Mouse (Mus musculus): ENCODE results near the gene Os9.
A peak's percentile ranks its signal among the peaks of the same experiment; 100 is the strongest.
"Not testable (repeated sequence)": the region's sequence is repeated elsewhere in the genome, so short reads cannot be mapped to it uniquely, and the experiment has no call there.

The Os9 gene

GRCm38 (mm10) chr10:127121066-127121477, at the start of gene Os9:
Gene Os9 (minus strand): TSS chr10:127121131.
- DNase-seq = peak; percentile 98

- no peak for DNase-seq
Measured at GRCm38 (mm10) chr10:127170002-127170401, 49.1 kb upstream of the Os9 start.

- no peak for DNase-seq
Measured at GRCm38 (mm10) chr10:127167614-127168192, 46.8 kb upstream of the Os9 start.

- DNase-seq = no peak
Measured at GRCm38 (mm10) chr10:127166771-127167613, 46.1 kb upstream of the Os9 start.

DNA sequence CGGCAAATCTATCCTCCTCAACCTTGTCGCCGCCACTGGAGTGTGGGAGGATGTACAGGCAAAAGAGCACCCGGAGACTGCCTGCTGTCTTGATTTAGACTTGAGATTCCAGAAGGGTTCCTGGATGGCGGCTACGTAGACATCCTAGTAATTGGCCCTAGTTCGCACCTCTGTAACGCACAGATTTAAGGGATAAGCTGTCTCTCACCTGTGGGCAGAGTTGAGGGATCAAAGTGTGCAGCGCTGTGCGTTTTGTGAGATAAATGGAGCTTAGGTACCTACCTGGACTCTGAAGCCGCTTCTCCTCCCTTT, 45.4 kb upstream of the Os9 start:
- DNase-seq = no peak

DNA sequence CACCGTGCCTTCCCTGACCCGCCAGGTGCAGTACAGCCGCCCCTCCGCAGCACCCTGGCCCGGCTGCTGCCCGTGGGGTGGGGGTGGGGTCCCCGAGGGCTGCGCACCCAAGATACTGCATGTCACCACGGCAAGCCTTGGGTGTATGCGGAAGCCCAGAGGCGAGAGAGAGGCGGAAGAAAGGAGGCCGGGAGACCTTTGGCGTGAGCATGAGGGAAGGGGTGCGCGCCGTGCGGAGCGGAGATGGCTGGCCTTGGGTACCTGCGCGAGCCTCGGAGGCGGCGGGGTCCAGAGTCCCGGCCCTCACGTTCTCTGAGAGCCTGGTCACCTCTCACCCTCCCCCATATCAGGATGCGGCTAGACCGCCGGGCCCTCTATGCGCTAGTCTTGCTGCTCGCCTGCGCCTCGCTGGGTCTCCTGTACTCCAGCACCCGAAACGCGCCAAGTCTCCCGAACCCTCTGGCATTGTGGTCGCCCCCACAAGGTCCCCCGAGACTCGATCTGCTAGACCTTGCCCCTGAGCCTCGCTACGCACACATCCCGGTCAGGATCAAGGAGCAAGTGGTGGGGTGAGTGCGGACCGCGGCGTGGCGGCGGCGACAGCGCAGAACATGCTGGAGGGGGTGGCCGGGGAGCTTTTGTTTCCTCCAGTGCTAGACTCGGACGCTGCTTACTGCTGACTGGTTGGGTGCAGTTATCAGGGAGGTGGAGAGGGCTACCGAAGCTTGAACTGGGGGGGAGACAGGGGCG, 44.9 kb upstream of the Os9 start:
- DNase-seq = no peak

DNA sequence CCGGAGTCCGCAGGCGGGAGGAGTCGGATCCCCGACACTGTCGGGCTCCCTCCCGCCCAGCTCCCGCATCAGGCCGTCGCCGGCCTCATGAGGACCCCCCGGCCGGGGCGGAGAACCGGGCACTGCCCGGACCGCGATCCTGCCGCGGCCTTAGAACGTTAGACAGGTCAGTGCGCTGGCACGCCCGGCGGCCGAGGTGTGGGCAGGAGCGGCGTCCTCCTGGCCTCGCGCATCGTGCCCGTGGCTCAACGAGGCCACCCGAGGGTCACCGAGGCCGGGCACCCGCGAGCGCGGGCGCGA, 44.4 kb upstream of the Os9 start:
- no peak for DNase-seq

DNA sequence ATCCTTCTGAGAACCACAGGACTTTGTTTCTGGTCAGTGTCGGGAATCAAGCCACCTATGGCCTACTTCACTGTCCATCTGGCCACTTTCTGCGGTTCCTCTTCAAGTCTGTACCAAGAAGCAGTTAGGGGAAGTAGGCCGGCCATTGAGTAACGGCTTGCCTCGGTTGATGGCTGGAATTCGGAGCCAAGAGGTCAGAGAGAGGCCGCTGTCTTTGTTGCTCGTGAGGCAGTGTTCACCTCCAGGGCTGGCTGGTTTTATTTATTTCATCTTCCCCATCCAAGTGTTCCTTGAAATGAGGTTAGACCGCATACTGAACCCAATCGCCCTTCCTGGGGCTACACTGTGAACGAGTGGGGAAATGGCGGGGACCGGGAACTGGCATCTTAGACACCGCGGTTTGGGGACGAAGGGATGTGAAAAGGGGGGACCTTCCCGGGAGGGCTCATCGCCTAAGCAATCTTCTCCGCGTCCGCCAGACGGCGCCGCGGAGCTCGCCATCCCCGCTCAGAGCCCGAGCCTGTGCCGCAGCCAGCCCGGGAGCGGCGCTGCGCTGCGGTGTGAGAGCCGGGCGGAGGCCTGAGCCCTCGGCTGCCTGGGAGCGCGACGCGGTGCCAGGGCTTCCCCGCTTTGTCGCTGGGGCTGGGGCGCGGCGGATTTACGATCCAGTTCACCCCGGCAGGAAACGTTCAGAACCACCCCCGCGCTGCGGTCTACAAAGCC, 43.9 kb upstream of the Os9 start, which contains the start of gene B4galnt1:
TSS of gene B4galnt1 (plus strand) at position 595 of the 723 bp plus-strand sequence.
- DNase-seq = peak; percentile 50

DNA sequence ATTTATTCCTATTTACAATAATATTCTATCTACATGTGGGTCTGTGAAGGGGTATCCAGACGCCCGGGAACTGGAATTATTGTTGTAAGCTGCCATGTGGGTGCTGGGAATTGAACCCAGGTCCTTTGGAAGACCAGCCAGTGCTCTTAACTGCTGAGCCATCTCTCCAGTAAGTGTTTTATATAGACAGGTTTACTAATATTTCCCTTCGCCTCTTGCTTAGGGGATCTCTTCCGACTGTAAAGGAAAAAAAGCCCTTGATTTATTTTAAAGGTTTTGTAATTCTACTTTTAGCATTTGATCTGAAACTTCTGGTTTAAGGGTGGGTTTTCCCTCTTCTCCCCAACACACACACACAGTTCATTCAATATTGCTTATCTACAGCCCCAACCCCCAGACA, 43.3 kb upstream of the Os9 start:
- no peak for DNase-seq

GRCm38 (mm10) chr10:127162771-127163261, 41.9 kb upstream of the Os9 start:
- DNase-seq = not testable (repeated sequence)

- DNase-seq = no peak
Measured at GRCm38 (mm10) chr10:127160728-127161127, 39.8 kb upstream of the Os9 start.

DNA sequence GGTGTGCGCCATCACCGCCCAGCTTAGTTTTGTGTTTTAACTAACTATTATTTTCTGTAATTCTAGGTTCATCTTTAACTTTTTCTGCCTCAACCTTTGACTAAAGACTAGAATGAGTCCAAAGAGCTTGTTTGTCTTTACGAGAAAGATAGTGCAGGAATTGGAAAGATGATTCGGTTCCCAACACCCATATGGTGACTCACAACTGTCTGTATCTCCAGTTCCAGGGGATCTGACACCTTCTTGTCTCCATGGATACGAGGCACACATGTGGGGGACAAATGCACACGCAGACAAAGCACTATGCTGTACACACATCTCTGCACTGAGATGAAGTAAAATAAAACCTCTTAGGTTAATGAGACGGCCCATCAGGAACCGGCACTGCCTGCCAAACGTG, 39.1 kb upstream of the Os9 start:
- no peak for DNase-seq

DNA sequence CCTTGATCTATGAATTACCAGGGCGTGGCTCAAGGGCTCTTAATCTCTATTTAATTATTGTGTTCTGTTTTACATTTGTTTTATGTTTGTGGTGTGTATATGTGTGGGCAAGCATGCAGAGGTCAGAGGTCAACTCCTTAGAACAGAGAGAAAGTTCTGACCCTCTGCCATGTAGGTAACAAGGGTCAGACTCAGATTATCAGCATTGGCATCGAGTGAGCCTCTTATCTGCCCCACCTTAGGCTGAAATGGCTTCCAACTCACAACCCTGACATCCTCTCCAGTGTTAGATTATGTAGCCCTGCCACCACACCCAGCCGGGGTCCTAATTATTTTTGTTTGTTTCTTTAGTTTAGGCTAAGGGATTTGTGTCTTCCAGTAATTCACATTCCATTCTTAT, 37.5 kb upstream of the Os9 start:
- DNase-seq = no peak

- DNase-seq = no peak
Measured at GRCm38 (mm10) chr10:127156511-127156910, 35.6 kb upstream of the Os9 start.

DNA sequence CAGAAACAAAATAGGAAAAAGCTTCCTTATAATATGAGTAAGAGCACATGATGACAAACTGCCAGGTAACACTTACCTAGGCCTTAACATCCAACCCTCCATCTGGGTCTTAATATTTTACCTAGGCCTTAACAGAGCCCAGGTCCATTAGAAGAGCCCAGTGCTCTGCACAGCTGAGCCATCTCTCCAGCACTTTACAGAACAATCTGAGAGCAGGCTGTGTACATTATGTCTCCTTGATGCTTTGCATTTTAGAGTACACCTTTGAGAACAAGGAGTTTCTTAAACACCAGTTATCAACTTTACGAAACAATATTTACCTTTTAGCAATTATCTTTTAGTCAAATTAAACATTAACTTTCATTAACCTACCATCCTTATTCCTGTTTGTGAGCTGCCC, 35.2 kb upstream of the Os9 start:
- DNase-seq = no peak

GRCm38 (mm10) chr10:127154652-127155051, 33.7 kb upstream of the Os9 start:
- DNase-seq = no peak

GRCm38 (mm10) chr10:127154241-127154640, 33.3 kb upstream of the Os9 start:
- no peak for DNase-seq

DNA sequence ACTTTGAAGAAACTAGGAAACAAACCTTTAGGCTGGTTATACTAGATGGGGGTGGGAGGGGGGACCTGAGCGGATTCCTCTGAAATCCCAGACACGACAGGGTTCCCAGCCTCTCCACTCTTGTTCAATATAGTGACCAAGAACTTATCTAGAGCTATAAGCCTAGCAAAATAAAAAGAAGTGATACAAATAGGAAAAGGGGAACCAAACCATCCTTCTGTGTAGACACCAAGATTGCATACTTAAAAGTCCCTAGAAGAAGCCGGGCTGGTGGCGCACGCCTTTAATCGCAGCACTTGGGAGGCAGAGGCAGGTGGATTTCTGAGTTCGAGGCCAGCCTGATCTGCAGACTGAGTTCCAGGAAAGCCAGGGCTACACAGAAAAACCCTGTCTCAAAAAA, 32.4 kb upstream of the Os9 start:
- DNase-seq = no peak

- DNase-seq = not testable (repeated sequence)
Measured at GRCm38 (mm10) chr10:127152556-127152955, 31.6 kb upstream of the Os9 start.

DNA sequence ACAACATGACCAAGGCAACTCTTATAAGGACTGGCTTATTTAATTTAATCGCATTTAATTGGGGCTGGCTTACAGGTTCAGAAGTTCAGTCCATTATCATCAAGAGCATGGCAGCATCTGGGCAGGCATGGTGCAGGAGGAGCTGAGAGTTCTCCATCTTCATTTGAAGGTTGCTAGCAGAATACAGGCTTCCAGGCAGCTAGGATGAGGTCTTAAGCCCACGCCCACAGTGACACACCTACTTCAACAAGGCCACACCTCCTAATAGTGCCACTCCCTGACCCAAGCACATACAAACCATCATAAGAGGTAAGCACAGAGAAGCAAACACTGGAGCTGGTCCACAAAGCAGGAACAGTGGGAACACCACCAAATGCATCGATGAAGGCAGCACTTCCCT, 30.3 kb upstream of the Os9 start:
- DNase-seq = not testable (repeated sequence)

DNA sequence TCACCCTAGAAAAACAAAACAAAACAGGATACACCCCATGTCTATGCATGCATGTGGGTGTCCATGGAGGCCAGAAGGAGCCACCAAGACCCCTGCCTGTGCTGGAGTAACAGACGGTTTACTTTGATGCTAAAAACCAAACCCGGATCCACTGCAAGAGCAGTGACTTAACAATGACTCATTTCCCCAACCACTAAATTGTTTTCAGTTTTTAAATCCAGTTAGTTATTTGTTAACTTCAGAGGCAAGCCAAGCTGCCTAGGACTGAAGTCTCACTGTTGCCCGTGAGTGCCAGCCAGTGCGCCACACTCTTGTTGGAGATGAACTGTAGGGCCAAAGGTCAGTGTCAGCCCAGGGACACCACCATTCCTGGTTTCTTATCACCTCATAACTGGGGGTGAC, 29.5 kb upstream of the Os9 start:
- peak; percentile 76 for DNase-seq

DNA sequence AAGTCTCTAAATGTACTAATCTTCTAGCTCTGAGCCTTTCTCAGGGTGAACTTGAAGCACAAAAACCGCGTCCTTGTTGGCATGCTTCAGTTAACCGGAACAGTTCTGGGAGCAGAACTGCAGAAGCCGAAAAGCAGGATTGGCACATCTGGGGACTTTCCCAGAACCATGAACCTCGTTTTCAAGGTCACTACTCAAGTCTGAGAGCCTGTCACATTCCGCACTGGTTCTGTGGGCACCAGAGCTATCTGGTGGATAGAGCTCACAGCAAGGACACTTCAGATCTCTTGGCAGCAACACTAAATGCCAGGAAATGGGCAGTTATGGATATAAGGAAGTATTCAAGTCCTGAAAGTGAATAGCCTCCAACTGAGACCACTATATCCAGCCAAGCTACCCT, 26.2 kb upstream of the Os9 start:
- DNase-seq = peak; percentile 46

DNA sequence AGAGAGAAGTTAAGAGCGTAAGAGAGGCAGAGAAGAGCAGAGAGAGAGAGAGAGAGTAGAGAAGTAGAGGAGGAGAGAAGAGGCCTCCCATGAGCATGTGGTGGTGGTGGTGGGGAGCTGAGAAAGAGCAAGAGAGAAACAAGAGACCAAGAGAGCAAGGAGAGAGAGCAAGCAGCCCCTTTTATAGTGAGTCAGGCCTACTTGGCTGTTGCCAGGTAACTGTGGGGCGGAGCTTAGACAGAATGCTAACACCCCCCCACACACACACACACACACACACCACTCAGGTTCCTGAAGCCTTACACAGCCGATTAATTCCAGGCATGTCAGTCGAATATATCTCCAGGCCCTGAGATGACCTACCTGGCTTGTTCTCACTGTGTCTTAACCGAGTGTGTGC, 24.4 kb upstream of the Os9 start:
- DNase-seq = no peak
